Mouse (Mus musculus) cerebellum, postnatal 25 days (tissue): ENCODE data around the gene Carns1.

Experiments used
- DNase-seq, 2 experiments: peaks; one replicate each; pipeline ENCODE4 v3.0.0; 2021; ENCODE audit warnings: mixed read lengths in 2 of 2

Gene Carns1

GRCm38 (mm10) chr19:4170723-4171392, 4.4 kb downstream of the Carns1 start:
- no peak for DNase-seq

DNA sequence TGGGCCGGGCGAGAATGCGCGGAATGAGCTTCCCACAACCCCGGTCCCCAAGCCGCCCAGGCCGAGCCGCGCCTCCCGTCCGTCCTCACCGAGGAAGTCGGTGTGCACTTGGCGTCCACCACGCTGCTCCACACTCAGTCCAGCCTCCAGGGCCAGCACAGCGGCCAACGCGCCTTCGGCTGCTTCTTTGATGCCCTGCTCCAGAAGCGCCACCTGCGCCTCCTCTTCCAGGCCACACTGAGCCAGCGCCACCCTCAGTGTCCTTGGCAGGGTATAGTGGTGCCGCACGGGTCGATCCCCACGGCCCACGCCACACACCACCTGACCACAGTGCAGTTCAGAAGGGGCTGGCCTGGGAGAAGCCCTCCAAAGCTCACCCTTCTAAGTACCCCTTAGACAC, 5.5 kb downstream of the Carns1 start:
- DNase-seq: peak in 1 of 2 experiments; percentile 76

DNA sequence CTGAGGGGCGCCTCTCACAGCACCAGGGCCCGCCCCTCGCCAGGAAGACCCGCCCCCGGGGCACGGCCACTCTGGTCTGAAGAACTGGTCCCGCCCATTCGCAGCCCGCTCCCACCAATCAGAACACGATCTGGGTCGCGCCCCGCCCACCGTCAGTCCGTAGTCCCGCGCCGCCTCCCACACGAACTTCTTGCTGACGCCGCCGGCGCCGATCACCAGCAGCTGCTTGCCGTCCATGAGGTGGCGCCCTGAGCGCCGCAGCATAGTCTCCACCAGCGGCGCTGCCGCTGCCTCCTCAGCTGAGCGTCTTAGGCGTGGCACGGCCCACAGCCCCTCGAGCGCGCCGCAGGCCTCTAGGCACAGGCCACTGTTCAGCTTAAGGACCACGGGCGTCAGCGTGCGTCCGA, 5.9 kb downstream of the Carns1 start:
- DNase-seq: peak; percentile 100

GRCm38 (mm10) chr19:4166678-4167476, 8.4 kb downstream of the Carns1 start:
- DNase-seq: peak in 1 of 2 experiments; percentile 33

- DNase-seq: no peak
Measured at GRCm38 (mm10) chr19:4164721-4165120, 10.6 kb downstream of the Carns1 start.

GRCm38 (mm10) chr19:4164100-4164499, 11.2 kb downstream of the Carns1 start:
- DNase-seq: no peak

GRCm38 (mm10) chr19:4163543-4163887, 11.8 kb downstream of the Carns1 start:
- no peak for DNase-seq

- DNase-seq: peak; percentile 98
Measured at GRCm38 (mm10) chr19:4162646-4163542, 12.4 kb downstream of the Carns1 start, which contains the start of gene Rps6kb2. TSS of gene Rps6kb2 (minus strand) at chr19:4163354.

GRCm38 (mm10) chr19:4159049-4159448, 16.2 kb downstream of the Carns1 start:
- no peak for DNase-seq

GRCm38 (mm10) chr19:4156771-4157170, 18.5 kb downstream of the Carns1 start:
- DNase-seq: no peak

GRCm38 (mm10) chr19:4156073-4156579, 19.2 kb downstream of the Carns1 start:
- peak in 1 of 2 experiments; percentile 50 for DNase-seq

DNA sequence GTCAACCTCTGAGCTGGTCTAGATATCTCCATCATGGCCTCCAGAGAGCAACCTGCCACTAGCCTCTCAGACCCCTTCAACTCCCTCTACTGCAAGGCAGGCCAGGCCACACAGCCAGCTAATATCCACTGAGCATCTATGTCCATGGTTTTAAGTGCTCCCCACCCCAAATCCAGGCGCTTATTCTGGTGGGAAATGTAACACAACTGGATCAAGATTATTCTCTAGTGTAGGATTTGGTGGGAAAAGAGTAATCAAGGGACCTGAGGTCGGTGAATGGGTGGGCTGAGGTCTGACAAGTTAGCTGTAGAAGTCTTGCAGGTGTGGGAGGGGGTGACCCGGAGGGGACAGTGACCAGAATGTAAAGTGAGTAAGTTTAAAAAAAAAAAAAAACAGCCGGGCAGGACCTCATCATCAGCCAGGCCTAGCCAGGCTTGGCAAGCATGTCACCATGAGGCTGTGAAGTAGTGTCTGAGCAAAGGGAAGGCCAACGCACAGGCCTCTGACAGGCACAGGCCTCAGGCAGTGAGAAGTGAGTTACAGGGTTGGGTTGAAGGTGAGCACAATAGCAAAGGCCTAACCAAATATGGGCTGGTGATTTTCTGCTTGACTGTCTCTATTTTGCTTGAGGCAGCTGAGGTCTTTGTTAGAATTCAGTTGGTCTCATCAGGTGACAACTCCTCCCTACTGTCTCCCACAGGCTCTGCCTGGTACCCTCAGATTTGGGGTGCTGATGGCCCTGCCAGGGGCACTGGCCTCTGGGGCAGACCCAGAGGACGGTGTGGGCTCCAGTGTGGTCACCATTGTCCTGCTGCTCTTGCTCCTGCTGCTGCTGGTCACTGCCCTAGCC, 19.8 kb downstream of the Carns1 start:
- DNase-seq: no peak

- DNase-seq: peak in 1 of 2 experiments; percentile 29
Measured at GRCm38 (mm10) chr19:4154437-4155222, 20.6 kb downstream of the Carns1 start.

GRCm38 (mm10) chr19:4153232-4153654, 22.0 kb downstream of the Carns1 start, which contains the start of gene Ptprcap:
TSS of gene Ptprcap (plus strand) at chr19:4153604.
- DNase-seq: peak; percentile 79 to 82

- DNase-seq: peak in 1 of 2 experiments; percentile 26
Measured at GRCm38 (mm10) chr19:4152445-4153231, 22.6 kb downstream of the Carns1 start.

GRCm38 (mm10) chr19:4151898-4152297, 23.4 kb downstream of the Carns1 start:
- no peak for DNase-seq

DNA sequence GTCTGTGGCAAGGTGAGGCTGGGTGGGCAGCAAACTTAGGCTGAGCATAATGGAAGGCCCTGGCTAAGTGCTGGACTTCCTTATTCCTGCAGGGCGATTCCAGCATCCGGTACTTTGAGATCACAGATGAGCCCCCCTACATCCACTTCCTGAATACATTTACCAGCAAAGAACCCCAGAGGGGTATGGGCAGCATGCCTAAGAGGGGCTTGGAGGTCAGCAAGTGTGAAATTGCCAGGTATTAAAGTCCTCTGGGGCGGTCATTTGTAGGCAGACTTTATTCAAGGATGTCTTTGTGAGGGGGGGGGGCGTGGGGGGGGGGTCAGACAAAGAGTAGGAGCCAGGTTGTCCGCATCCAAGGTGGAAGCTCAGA, 23.8 kb downstream of the Carns1 start:
- no peak for DNase-seq

GRCm38 (mm10) chr19:4150567-4151487, 24.5 kb downstream of the Carns1 start:
- peak in 1 of 2 experiments; percentile 28 for DNase-seq
